Mouse (Mus musculus) hindbrain, embryonic 15.5 days (tissue): ENCODE measurements around the gene Rab9b. TPM values are rescaled to one million over a fixed set of nuclear protein-coding genes. Genes with fewer than 3 reads are reported as not detected.
A peak's percentile ranks its signal among the peaks of the same experiment; 100 is the strongest.

ENCODE experiments used
- ATAC-seq: fragments of 200-750 bp; cut with Nextera tagmentation; 2 replicates; pipeline ENCODE4 v1.8.0; 2017; ENCODE audit warnings: low read depth, moderate number of reproducible peaks, moderate TSS enrichment; ENCODE audit not compliant: low FRiP score
- H3K27ac ChIP-seq: fragments of 300-500 bp; sonication (generic); replicated peaks from 2 replicates; pipeline ENCODE4 v1.5.1; 2015; ENCODE audit warnings: mild to moderate bottlenecking, inconsistent platforms
- H3K27me3 ChIP-seq: fragments of 300-500 bp; sonication (generic); 2 replicates; pipeline ENCODE4 v1.6.1; 2015; ENCODE audit warnings: control low read depth, inconsistent platforms
- H3K36me3 ChIP-seq: fragments of 300-500 bp; sonication (generic); 2 replicates; pipeline ENCODE4 v1.6.1; 2015; ENCODE audit warnings: control low read depth, inconsistent platforms
- H3K4me1 ChIP-seq: fragments of 300-500 bp; sonication (generic); replicated peaks from 2 replicates; pipeline ENCODE4 v1.6.1; 2015; ENCODE audit warnings: control low read depth, inconsistent platforms
- H3K4me2 ChIP-seq: fragments of 300-500 bp; sonication (generic); 2 replicates; pipeline ENCODE4 v1.6.1; 2015; ENCODE audit warnings: moderate library complexity, mild to moderate bottlenecking, inconsistent platforms
- H3K4me3 ChIP-seq: fragments of 300-500 bp; sonication (generic); 2 replicates; pipeline ENCODE4 v1.5.1; 2015; ENCODE audit warnings: mild to moderate bottlenecking, inconsistent platforms
- H3K9ac ChIP-seq: fragments of 300-500 bp; sonication (generic); 2 replicates; pipeline ENCODE4 v1.6.1; 2015; ENCODE audit warnings: inconsistent platforms
- H3K9me3 ChIP-seq: fragments of 300-500 bp; sonication (generic); 2 replicates; pipeline ENCODE4 v1.6.1; 2016; ENCODE audit warnings: control low read depth, inconsistent platforms
- WGBS: fragments of 180-500 bp; shearing (Covaris S2); methylation state at CpG from one replicate; pipeline ENCODE4 v1.1.7; 2015; 5-methylcytosine and 5-hydroxymethylcytosine counted together
- polyA plus RNA-seq: library from polyadenylated mRNA; unstranded; fragments of >200 nt; fragmentation: Nextera tagmentation; extraction: Ambion mirVana; gene quantifications from 2 replicates; pipeline ENCODE4 v1.2.1, GENCODE M21; 2015

Rab9b gene
- polyA plus RNA-seq, result 21.3 and 24.2 TPM in 2 replicates

- Histone ChIP-seq H3K4me3 (peak within 1 kb of the TSS; percentile 58), H3K27me3 (no peaks in the 10 kb centered on the region; the same call in 1 of the 2 replicates), H3K27ac (peak within 1 kb of the TSS; percentile 85), H3K9ac (peak within 1 kb of the TSS; percentile 70), H3K36me3 (no peaks in the 10 kb centered on the region), H3K9me3 (no peaks in the 10 kb centered on the region), H3K4me1 (no peaks in the 10 kb centered on the region), H3K4me2 (peak within 1 kb of the TSS; percentile 55)
- WGBS, result 20% methylated on average over 33 of the region's 36 CpGs
- ATAC-seq, result peak; percentile 96
Measured at GRCm38 (mm10) chrX:136868061-136869040, at the start of gene Rab9b. Gene Rab9b (minus strand): TSS chrX:136868755.

- H3K27me3 ChIP-seq, result no peaks in the 10 kb centered on the region
- H3K9ac ChIP-seq, result no peak overlapping the region
- no peak for ATAC-seq
- H3K4me3 ChIP-seq, result no peak overlapping the region
- 67% methylated on average over 4 of the region's 4 CpGs for WGBS
- no peak overlapping the region for H3K4me2 ChIP-seq
- no peaks in the 10 kb centered on the region for H3K9me3 ChIP-seq
- H3K27ac ChIP-seq, result no peak overlapping the region
- no peaks in the 10 kb centered on the region for H3K4me1 ChIP-seq
- no peaks in the 10 kb centered on the region for H3K36me3 ChIP-seq
Measured at GRCm38 (mm10) chrX:136904369-136904768, 35.8 kb upstream of the Rab9b start.

- H3K4me2 ChIP-seq, result no peak overlapping the region
- no peaks in the 10 kb centered on the region for H3K27me3 ChIP-seq
- H3K27ac ChIP-seq, result no peak overlapping the region
- 66% methylated on average over 2 of the region's 2 CpGs for WGBS
- H3K9me3 ChIP-seq, result no peaks in the 10 kb centered on the region
- no peaks in the 10 kb centered on the region for H3K4me1 ChIP-seq
- H3K36me3 ChIP-seq, result no peaks in the 10 kb centered on the region
- H3K4me3 ChIP-seq, result no peak overlapping the region
- no peak for ATAC-seq
- no peak overlapping the region for H3K9ac ChIP-seq
Measured at GRCm38 (mm10) chrX:136895757-136896156, 27.2 kb upstream of the Rab9b start.

GRCm38 (mm10) chrX:136850300-136850699 is 18.3 kb downstream of the Rab9b start:
- Histone ChIP-seq H3K9me3 (no peaks in the 10 kb centered on the region), H3K36me3 (no peaks in the 10 kb centered on the region), H3K4me2 (no peak overlapping the region), H3K27ac (no peak overlapping the region), H3K4me1 (no peaks in the 10 kb centered on the region), H3K9ac (no peak overlapping the region), H3K27me3 (no peaks in the 10 kb centered on the region), H3K4me3 (no peak overlapping the region)
- WGBS, result 33% methylated on average over 3 of the region's 3 CpGs
- ATAC-seq, result no peak

- H3K4me3 ChIP-seq, result no peak overlapping the region
- H3K4me2 ChIP-seq, result no peak overlapping the region
- ATAC-seq, result no peak
- H3K9ac ChIP-seq, result no peak overlapping the region
- no peaks in the 10 kb centered on the region for H3K36me3 ChIP-seq
- no peaks in the 10 kb centered on the region for H3K4me1 ChIP-seq
- H3K27ac ChIP-seq, result no peak overlapping the region
- H3K27me3 ChIP-seq, result no peaks in the 10 kb centered on the region
- H3K9me3 ChIP-seq, result no peaks in the 10 kb centered on the region
Measured at GRCm38 (mm10) chrX:136828610-136829009, 39.9 kb downstream of the Rab9b start.

- Histone ChIP-seq H3K4me1 (no peaks in the 10 kb centered on the region), H3K27ac (peak overlapping the region; percentile 31; the same call in 1 of the 2 replicates), H3K9ac (no peak overlapping the region), H3K9me3 (no peaks in the 10 kb centered on the region), H3K36me3 (no peaks in the 10 kb centered on the region), H3K4me3 (no peak overlapping the region), H3K27me3 (no peaks in the 10 kb centered on the region), H3K4me2 (no peak overlapping the region)
- ATAC-seq, result no peak
- 46% methylated on average over 4 of the region's 4 CpGs for WGBS
Measured at GRCm38 (mm10) chrX:136825016-136825415, 43.5 kb downstream of the Rab9b start.

- Histone ChIP-seq H3K27me3 (no peaks in the 10 kb centered on the region), H3K36me3 (no peaks in the 10 kb centered on the region), H3K4me3 (no peak within 1 kb of the TSS), H3K9ac (no peak within 1 kb of the TSS), H3K4me2 (no peak within 1 kb of the TSS), H3K4me1 (no peaks in the 10 kb centered on the region), H3K27ac (no peak within 1 kb of the TSS), H3K9me3 (no peaks in the 10 kb centered on the region)
- WGBS, result 19% methylated on average over 1 of the region's 1 CpGs
- ATAC-seq, result no peak
Measured at GRCm38 (mm10) chrX:136822371-136822770, 46.2 kb downstream of the Rab9b start, which contains the start of gene Plp1. Gene Plp1 (plus strand): TSS chrX:136822671.

GRCm38 (mm10) chrX:136820250-136820649 is 48.3 kb downstream of the Rab9b start:
- no peak overlapping the region for H3K9ac ChIP-seq
- no peaks in the 10 kb centered on the region for H3K36me3 ChIP-seq
- no peaks in the 10 kb centered on the region for H3K4me1 ChIP-seq
- no peaks in the 10 kb centered on the region for H3K27me3 ChIP-seq
- H3K4me3 ChIP-seq, result no peak overlapping the region
- H3K4me2 ChIP-seq, result no peak overlapping the region
- H3K9me3 ChIP-seq, result no peaks in the 10 kb centered on the region
- peak; percentile 86; the same call in 1 of the 2 replicates for ATAC-seq
- WGBS, result 5% methylated on average over 1 of the region's 1 CpGs
- no peak overlapping the region for H3K27ac ChIP-seq

- Histone ChIP-seq H3K9me3 (no peaks in the 10 kb centered on the region), H3K9ac (no peak overlapping the region), H3K27me3 (no peaks in the 10 kb centered on the region), H3K4me2 (no peak overlapping the region), H3K4me1 (no peaks in the 10 kb centered on the region), H3K4me3 (no peak overlapping the region), H3K27ac (no peak overlapping the region), H3K36me3 (no peaks in the 10 kb centered on the region)
- WGBS, result 92% methylated on average over 6 of the region's 6 CpGs
- ATAC-seq, result no peak
Measured at GRCm38 (mm10) chrX:136819752-136820151, 48.8 kb downstream of the Rab9b start.

Other genes with a start within 250 kb of the Rab9b start
- 21.8 and 23.2 TPM in 2 replicates for gene Tceal1, start 160.8 kb downstream of the Rab9b start, polyA plus RNA-seq
- 523 and 538 TPM in 2 replicates for gene Morf4l2, start 125.1 kb downstream of the Rab9b start, polyA plus RNA-seq
- 0.09 and 0.13 TPM in 2 replicates for gene Glra4, start 88.6 kb downstream of the Rab9b start, polyA plus RNA-seq
- gene Plp1, start 46.1 kb downstream of the Rab9b start, polyA plus RNA-seq, result 15.0 and 16.4 TPM in 2 replicates
- gene H2bfm, start 58.6 kb upstream of the Rab9b start, polyA plus RNA-seq, result not detected in 2 replicates
- 78.8 and 84.8 TPM in 2 replicates for gene Tmsb15b2, start 106.7 kb upstream of the Rab9b start, polyA plus RNA-seq
- 7.5 and 8.4 TPM in 2 replicates for gene Tmsb15l, start 108.1 kb upstream of the Rab9b start, polyA plus RNA-seq
- gene Tmsb15b1, start 108.1 kb upstream of the Rab9b start, polyA plus RNA-seq, result 29.2 and 36.6 TPM in 2 replicates
- gene Zcchc18, start 124.4 kb upstream of the Rab9b start, polyA plus RNA-seq, result 409 and 412 TPM in 2 replicates
- 12.1 and 14.6 TPM in 2 replicates for gene Slc25a53, start 169.5 kb upstream of the Rab9b start, polyA plus RNA-seq
- gene Fam199x, start 180.8 kb upstream of the Rab9b start, polyA plus RNA-seq, result 7.2 and 7.3 TPM in 2 replicates